In genomic region chr9:44268432-44268831, GRCm38 (mm10) we compare ENCODE assay signal across 8 mouse cellular contexts. TPM values are rescaled to one million over a fixed set of nuclear protein-coding genes. Genes with fewer than 3 reads are reported as not detected.
DNase-seq lines count a peak whose midpoint lies in the region; ATAC-seq lines count a peak whose summit lies in the region.

Nlrx1 (minus strand) TSS chr9:44268599.

- H3K4me2 ChIP-seq in intestine, embryonic 15.5 days (replicated peaks), result peak within 1 kb of the TSS; percentile 88

- H3K27ac ChIP-seq in intestine, embryonic 15.5 days, result peak within 1 kb of the TSS; percentile 85

- H3K36me3 ChIP-seq in intestine, embryonic 15.5 days, result no peaks in the 10 kb centered on the region

- H3K4me3 ChIP-seq in intestine, embryonic 15.5 days (replicated peaks), result peak within 1 kb of the TSS; percentile 51

- DNase-seq in layer of hippocampus, adult 8-10 months (ENCODE audit: low spot score in 2 of 2), result no peak
- no peak for DNase-seq in layer of hippocampus, adult 9-11 months
- peak; percentile 47 for DNase-seq in c-Kit-positive CD71-negative TER-119-negative erythroid progenitor cells, embryonic 14.5 days (ENCODE audit: low read depth)
- no peak for DNase-seq in gastrocnemius, postnatal 4 days (ENCODE audit: low spot score in 2 of 2)
- DNase-seq in embryo, embryonic 11 days, result no peak
- no peak for DNase-seq in frontal cortex, postnatal 36 days (ENCODE audit: low spot score in 2 of 2)

- ATAC-seq in intestine, embryonic 15.5 days, result peak; percentile 50
- peak; percentile 72 for ATAC-seq in megakaryocyte, adult 5-6 weeks (ENCODE audit: poor library complexity, severe bottlenecking)

- no peaks in the 10 kb centered on the region for H3K27me3 ChIP-seq in intestine, embryonic 15.5 days (replicated peaks)

- WGBS in intestine, embryonic 15.5 days, result 65% methylated on average over 6 of the region's 6 CpGs

- peak within 1 kb of the TSS; percentile 87 for H3K9ac ChIP-seq in intestine, embryonic 15.5 days

- 0 out of 2 replicates have a peak, but pooled peaks cover 3% of the 10 kb centered on the region for H3K9me3 ChIP-seq in intestine, embryonic 15.5 days

- 0 out of 2 replicates have a peak, but pooled peaks cover 8% of the 10 kb centered on the region for H3K4me1 ChIP-seq in intestine, embryonic 15.5 days (replicated peaks)

RNA-seq across cellular contexts. Expression of gene Nlrx1, which starts in this region (rescaled TPM):
- total RNA-seq in layer of hippocampus, adult 8-10 months (2022), result 10 to 100 TPM in 3 of 4 experiments, 1 to 10 TPM in 1; 8.7 to 13.1 (median 10.5) TPM
- 10 to 100 TPM; 22.7 to 23.0 TPM for total RNA-seq in gastrocnemius, postnatal 4 days (2021)
- 5.5 and 5.9 TPM in 2 replicates for polyA plus RNA-seq in intestine, embryonic 15.5 days (2015; fragmentation: Nextera tagmentation; extraction: Ambion mirVana)
- 9.5 and 13.1 TPM in 2 replicates for total RNA-seq in megakaryocyte, adult 5-6 weeks (2015)
- 12.1 and 12.4 TPM in 2 replicates for total RNA-seq in megakaryocyte, adult 5-6 weeks (2017)
